Mouse (Mus musculus): ENCODE results near the gene Hrc. TPM values are rescaled to one million over a fixed set of nuclear protein-coding genes. Genes with fewer than 3 reads are reported as not detected.

Gene Hrc
- polyA plus RNA-seq, 1 experiment from 2014 or later, result 0.41 TPM

DNA sequence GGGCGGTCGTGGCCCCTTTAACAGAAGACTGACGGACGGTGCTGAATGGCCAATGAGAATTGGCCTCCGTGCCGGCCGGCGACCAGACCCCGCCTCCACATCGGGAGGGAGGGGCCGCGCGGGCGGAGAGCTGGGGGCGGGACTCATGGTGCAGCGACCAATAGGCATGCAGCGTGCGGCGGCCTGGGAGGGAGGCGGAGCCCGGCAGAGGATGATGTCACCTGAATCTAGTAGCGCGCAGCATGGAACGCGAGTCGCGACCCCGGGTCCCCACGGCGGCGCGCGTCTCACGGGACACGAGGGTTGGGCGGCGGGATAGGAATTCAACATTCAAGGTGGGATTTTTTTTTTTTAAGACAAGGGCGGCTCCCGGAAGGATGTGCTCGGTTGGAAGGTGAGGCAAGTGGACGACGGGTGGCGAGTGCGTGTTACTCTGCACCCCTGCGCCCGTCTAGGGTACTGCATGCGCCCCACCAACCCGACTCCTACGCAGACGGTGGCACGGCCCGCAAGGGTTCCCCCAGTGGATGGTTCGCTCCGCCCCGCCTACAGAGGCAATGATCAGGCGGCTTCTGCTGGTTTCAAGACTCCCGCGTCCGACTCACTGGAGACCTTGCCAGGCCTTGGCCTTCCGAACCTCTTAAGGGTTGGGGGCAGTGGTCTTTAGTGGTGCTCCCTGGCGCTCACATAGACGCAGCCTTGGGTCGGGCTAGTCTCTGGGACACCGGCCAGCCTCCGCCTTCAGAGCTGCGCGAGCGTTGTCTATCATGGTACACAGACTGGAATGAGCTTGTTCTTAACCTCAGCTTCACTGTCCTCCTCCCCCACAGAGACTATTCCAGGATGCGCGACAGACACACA, 32.2 kb downstream of the Hrc start:
- H3K4me3 ChIP-seq (replicated peaks; ENCODE audit: low read length), result peak overlapping the region; percentile 80
- peaks cover 31% of the 10 kb centered on the region for H3K4me1 ChIP-seq (replicated peaks; ENCODE audit: control insufficient read depth, insufficient read depth, low read length)
- H3K4me2 ChIP-seq (replicated peaks), result peak overlapping the region; percentile 75
- H3K9me3 ChIP-seq (ENCODE audit: control insufficient read depth, low read length), result no peaks in the 10 kb centered on the region
- ATAC-seq (ENCODE audit: low FRiP score) (peak; percentile 90), DNase-seq (ENCODE audit: low spot score) (peak; percentile 95)
- under 1% methylated on average over 70 of the region's 70 CpGs for WGBS
- peaks cover 10% of the 10 kb centered on the region; the same call in 1 of the 2 replicates for H3K36me3 ChIP-seq (replicated peaks; ENCODE audit: control insufficient read depth, insufficient read depth)
- peak overlapping the region; percentile 83 for H3K27ac ChIP-seq
- peak overlapping the region; percentile 87 for H3K9ac ChIP-seq
- H3K27me3 ChIP-seq (ENCODE audit: control insufficient read depth, insufficient read depth, low read length), result peaks cover 8% of the 10 kb centered on the region

- Histone ChIP-seq H3K36me3 (replicated peaks; ENCODE audit: control insufficient read depth, insufficient read depth) (peaks cover 19% of the 10 kb centered on the region), H3K4me3 (replicated peaks; ENCODE audit: low read length) (peak overlapping the region; percentile 80), H3K4me2 (replicated peaks) (peak overlapping the region; percentile 75), H3K4me1 (replicated peaks; ENCODE audit: control insufficient read depth, insufficient read depth, low read length) (peaks cover 31% of the 10 kb centered on the region), H3K9me3 (ENCODE audit: control insufficient read depth, low read length) (no peaks in the 10 kb centered on the region), H3K27me3 (ENCODE audit: control insufficient read depth, insufficient read depth, low read length) (peaks cover 8% of the 10 kb centered on the region), H3K9ac (peak overlapping the region; percentile 73), H3K27ac (peak overlapping the region; percentile 83; the same call in 1 of the 2 replicates)
- whole genome bisulfite sequencing, result 76% methylated on average over 11 of the region's 15 CpGs
- DNase-seq (ENCODE audit: low spot score), result no peak
- no peak for ATAC-seq (ENCODE audit: low FRiP score)
Measured at GRCm38 (mm10) chr7:45368178-45368577, 33.1 kb downstream of the Hrc start.

DNA sequence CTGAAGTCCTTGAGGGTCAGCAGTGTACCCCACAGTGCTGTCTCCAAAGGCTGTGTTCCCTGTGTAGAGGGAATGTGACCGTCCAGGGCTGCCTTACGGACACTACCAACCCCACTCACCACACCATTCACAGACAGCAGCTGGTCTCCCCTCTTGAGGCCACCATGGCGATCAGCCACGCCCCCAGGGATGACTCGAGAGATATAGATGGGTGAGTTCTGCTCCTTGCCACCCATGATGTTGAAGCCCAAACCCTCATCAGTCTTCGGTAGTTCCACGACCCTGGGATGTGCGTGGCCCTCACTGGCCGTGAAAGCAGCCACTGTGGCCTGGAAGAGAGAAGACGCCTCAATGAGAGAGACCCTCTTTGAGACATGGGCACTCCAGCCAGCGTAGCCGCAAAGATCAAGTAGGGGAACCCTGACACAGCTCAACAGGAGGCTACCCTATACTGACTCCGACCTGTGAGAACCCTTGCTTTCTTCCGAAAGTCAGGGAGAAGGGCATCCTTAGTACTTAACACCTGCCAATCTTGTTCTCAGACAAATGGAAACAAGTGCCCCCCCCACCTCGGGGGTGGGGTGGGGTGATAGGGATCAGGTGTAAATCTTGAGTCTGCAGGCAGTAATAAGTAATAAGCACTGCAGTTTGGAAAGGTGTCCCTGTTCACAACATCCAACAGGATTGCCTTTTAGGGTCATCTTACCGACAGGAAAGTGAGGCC, 34.1 kb downstream of the Hrc start:
- Histone ChIP-seq H3K4me1 (replicated peaks; ENCODE audit: control insufficient read depth, insufficient read depth, low read length) (peaks cover 31% of the 10 kb centered on the region), H3K9me3 (ENCODE audit: control insufficient read depth, low read length) (no peaks in the 10 kb centered on the region), H3K4me3 (replicated peaks; ENCODE audit: low read length) (peak overlapping the region; percentile 42; the same call in 1 of the 2 replicates), H3K27me3 (ENCODE audit: control insufficient read depth, insufficient read depth, low read length) (peaks cover 8% of the 10 kb centered on the region), H3K27ac (no peak overlapping the region), H3K9ac (no peak overlapping the region), H3K4me2 (replicated peaks) (peak overlapping the region; percentile 87), H3K36me3 (replicated peaks; ENCODE audit: control insufficient read depth, insufficient read depth) (peaks cover 29% of the 10 kb centered on the region)
- ATAC-seq (ENCODE audit: low FRiP score) (no peak), DNase-seq (ENCODE audit: low spot score) (no peak)
- 73% methylated on average over 16 of the region's 16 CpGs for WGBS

DNA sequence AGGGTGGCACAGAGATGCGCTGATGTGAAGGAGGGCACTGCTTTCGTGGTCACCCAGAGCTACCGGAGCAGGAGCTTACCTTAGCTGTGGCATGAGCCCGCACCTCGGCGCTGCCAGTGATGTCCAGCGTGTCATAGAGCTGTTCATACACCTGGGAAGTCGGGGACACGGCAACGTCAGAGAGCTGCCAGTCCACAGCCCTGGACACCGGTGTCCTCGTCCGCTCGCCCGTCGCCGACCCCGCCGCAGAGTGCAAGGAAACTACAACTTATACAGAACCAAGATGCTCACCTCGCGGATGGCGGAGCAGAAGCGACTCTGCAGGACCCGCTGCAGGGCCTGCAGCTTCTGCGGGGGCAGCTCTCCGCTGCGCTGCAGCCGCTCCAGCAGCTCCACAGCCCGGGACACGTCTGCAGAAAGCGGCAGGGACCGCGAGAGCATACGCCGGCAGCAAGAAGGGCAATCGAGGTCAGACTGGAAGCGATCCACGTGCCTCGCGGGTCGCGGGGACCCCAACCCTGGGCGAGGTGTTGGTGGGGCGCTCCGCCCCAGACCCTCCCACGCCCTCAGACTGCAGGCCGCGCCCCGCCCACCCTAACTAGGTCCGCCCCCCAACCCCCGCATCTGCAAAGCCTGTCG, 34.9 kb downstream of the Hrc start:
- no peaks in the 10 kb centered on the region for H3K9me3 ChIP-seq (ENCODE audit: control insufficient read depth, low read length)
- H3K4me3 ChIP-seq (replicated peaks; ENCODE audit: low read length), result peak overlapping the region; percentile 42
- H3K4me2 ChIP-seq (replicated peaks), result peak overlapping the region; percentile 87
- H3K36me3 ChIP-seq (replicated peaks; ENCODE audit: control insufficient read depth, insufficient read depth), result peaks cover 37% of the 10 kb centered on the region
- H3K4me1 ChIP-seq (replicated peaks; ENCODE audit: control insufficient read depth, insufficient read depth, low read length), result peaks cover 26% of the 10 kb centered on the region
- DNase-seq (ENCODE audit: low spot score) (peak; percentile 47), ATAC-seq (ENCODE audit: low FRiP score) (peak; percentile 7)
- no peak overlapping the region for H3K27ac ChIP-seq
- H3K9ac ChIP-seq, result peak overlapping the region; percentile 60
- WGBS, result 10% methylated on average over 50 of the region's 52 CpGs
- H3K27me3 ChIP-seq (ENCODE audit: control insufficient read depth, insufficient read depth, low read length), result peaks cover 8% of the 10 kb centered on the region

DNA sequence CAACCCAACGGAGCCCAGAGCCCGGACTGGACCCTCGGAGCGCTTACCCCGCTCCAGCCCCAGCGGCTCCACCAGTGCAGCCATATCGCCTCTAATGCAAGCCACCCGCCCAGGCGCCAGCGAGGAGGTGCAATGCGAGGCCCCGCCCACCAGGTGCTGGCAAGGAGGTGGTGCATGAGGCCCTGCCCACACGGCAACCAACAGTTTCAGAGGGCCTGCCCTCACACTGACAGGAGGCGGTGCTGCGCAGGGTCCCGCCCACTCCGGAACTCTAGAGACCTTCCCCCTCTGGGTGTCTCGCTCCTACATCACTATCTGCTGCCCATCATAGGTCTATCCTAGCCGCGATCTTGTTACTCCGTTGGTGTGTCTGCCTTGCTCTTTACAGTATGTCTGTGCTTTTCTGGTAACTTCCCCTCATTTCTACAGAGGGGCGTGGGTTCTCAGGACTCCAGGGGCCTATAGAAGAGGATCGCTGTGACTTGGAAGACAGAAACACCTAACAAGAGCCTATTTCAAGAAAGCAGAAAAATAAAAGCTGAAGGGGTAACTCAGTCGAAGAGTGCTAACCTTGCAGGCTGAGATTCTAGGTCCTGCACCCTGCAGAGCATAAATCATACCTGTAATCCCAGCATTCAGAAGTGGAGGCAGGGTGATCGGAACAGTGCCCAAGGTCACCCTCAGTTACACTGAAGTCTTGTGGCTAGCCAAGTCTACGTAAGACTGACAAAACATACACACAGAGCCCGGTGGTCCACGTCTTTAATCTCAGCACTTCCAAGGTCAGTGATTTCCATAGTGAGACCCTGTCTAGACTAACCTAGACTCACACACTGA, 35.6 kb downstream of the Hrc start, which contains the start of gene Lin7b:
Gene Lin7b, minus strand, starts transcription at position 109 of the 837 bp plus-strand sequence.
- DNase-seq (ENCODE audit: low spot score), result peak; percentile 66
- peaks cover 42% of the 10 kb centered on the region for H3K36me3 ChIP-seq (replicated peaks; ENCODE audit: control insufficient read depth, insufficient read depth)
- no peak within 1 kb of the TSS for H3K27ac ChIP-seq
- H3K4me1 ChIP-seq (replicated peaks; ENCODE audit: control insufficient read depth, insufficient read depth, low read length), result peaks cover 18% of the 10 kb centered on the region
- peak within 1 kb of the TSS; percentile 87 for H3K4me2 ChIP-seq (replicated peaks)
- no peaks in the 10 kb centered on the region for H3K9me3 ChIP-seq (ENCODE audit: control insufficient read depth, low read length)
- H3K27me3 ChIP-seq (ENCODE audit: control insufficient read depth, insufficient read depth, low read length), result peaks cover 8% of the 10 kb centered on the region
- WGBS, result 11% methylated on average over 28 of the region's 28 CpGs
- peak within 1 kb of the TSS; percentile 42 for H3K4me3 ChIP-seq (replicated peaks; ENCODE audit: low read length)
- H3K9ac ChIP-seq, result peak within 1 kb of the TSS; percentile 60
- ATAC-seq (ENCODE audit: low FRiP score), result peak; percentile 24

- ATAC-seq (ENCODE audit: low FRiP score), result no peak
- no peak for DNase-seq (ENCODE audit: low spot score)
- no peak overlapping the region for H3K4me2 ChIP-seq (replicated peaks)
- peaks cover 18% of the 10 kb centered on the region; the same call in 1 of the 2 replicates for H3K4me1 ChIP-seq (replicated peaks; ENCODE audit: control insufficient read depth, insufficient read depth, low read length)
- H3K9ac ChIP-seq, result no peak overlapping the region
- H3K27me3 ChIP-seq (ENCODE audit: control insufficient read depth, insufficient read depth, low read length), result peaks cover 8% of the 10 kb centered on the region
- WGBS, result 90% methylated on average over 5 of the region's 5 CpGs
- H3K9me3 ChIP-seq (ENCODE audit: control insufficient read depth, low read length), result no peaks in the 10 kb centered on the region
- H3K27ac ChIP-seq, result no peak overlapping the region
- no peak overlapping the region for H3K4me3 ChIP-seq (replicated peaks; ENCODE audit: low read length)
- H3K36me3 ChIP-seq (replicated peaks; ENCODE audit: control insufficient read depth, insufficient read depth), result peaks cover 59% of the 10 kb centered on the region
Measured at GRCm38 (mm10) chr7:45372371-45372770, 37.3 kb downstream of the Hrc start.

DNA sequence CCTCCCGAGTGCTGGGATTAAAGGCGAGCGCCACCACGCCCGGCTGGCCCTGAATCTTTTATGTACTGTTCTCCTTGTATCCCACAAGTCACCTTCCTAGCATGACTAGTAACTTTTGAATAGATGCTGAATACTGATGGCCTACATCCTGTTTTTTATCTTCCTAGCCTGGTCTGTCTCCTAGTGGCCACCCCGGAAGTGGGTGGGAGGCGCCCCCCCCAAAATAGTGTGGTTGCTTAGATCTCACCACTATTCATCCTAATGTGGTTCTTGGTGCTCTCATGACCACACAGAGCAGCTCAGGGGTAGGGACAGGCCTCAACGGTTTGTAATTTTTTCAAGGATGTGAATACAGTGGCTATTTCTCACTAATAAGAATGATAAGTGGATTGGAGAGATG, 39.5 kb downstream of the Hrc start:
- Histone ChIP-seq H3K4me3 (replicated peaks; ENCODE audit: low read length) (no peak overlapping the region), H3K36me3 (replicated peaks; ENCODE audit: control insufficient read depth, insufficient read depth) (peaks cover 82% of the 10 kb centered on the region), H3K4me1 (replicated peaks; ENCODE audit: control insufficient read depth, insufficient read depth, low read length) (peaks cover 8% of the 10 kb centered on the region; the same call in 1 of the 2 replicates), H3K27ac (no peak overlapping the region), H3K9ac (no peak overlapping the region), H3K9me3 (ENCODE audit: control insufficient read depth, low read length) (no peaks in the 10 kb centered on the region), H3K4me2 (replicated peaks) (no peak overlapping the region), H3K27me3 (ENCODE audit: control insufficient read depth, insufficient read depth, low read length) (no peaks in the 10 kb centered on the region)
- 92% methylated on average over 8 of the region's 8 CpGs for WGBS
- ATAC-seq (ENCODE audit: low FRiP score), result no peak
- DNase-seq (ENCODE audit: low spot score), result no peak

- DNase-seq (ENCODE audit: low spot score), result no peak
Measured at GRCm38 (mm10) chr7:45376057-45376456, 41.0 kb downstream of the Hrc start.

More at GRCm38 (mm10) chr7:45376057-45376456, 41.0 kb downstream of the Hrc start:
- WGBS, result 84% methylated on average over 1 of the region's 1 CpGs
- H3K36me3 ChIP-seq (replicated peaks; ENCODE audit: control insufficient read depth, insufficient read depth), result peaks cover 96% of the 10 kb centered on the region
- no peaks in the 10 kb centered on the region for H3K27me3 ChIP-seq (ENCODE audit: control insufficient read depth, insufficient read depth, low read length)
- H3K9ac ChIP-seq, result no peak overlapping the region
- H3K9me3 ChIP-seq (ENCODE audit: control insufficient read depth, low read length), result no peaks in the 10 kb centered on the region
- H3K4me2 ChIP-seq (replicated peaks), result no peak overlapping the region
- 0 out of 2 replicates have a peak, but pooled peaks cover 4% of the 10 kb centered on the region for H3K4me1 ChIP-seq (replicated peaks; ENCODE audit: control insufficient read depth, insufficient read depth, low read length)
- no peak overlapping the region for H3K4me3 ChIP-seq (replicated peaks; ENCODE audit: low read length)
- no peak for ATAC-seq (ENCODE audit: low FRiP score)
- H3K27ac ChIP-seq, result no peak overlapping the region
